Mouse (Mus musculus): ENCODE data around the gene Prelid1.

- TF ChIP-seq CTCF (IDR thresholded peaks at IDR 0.05; ENCODE audit: low read depth, low read length) (no peak), GATA1 (IDR thresholded peaks at IDR 0.05; ENCODE audit: borderline replicate concordance, low read length) (no peak)
Observed at GRCm38 (mm10) chr13:55369531-55370114, 49.3 kb downstream of the Prelid1 start, which contains the start of gene Rgs14.
